Mouse (Mus musculus) lung, adult 18-20 months (tissue): ENCODE results near the gene D830030K20Rik.
"Not testable (repeated sequence)": the region's sequence is repeated elsewhere in the genome, so short reads cannot be mapped to it uniquely, and the experiment has no call there.

Source experiments
- DNase-seq, 2 experiments: peaks; one replicate each; pipeline ENCODE4 v3.0.0; 2022; ENCODE audit warnings: mixed read lengths in 2 of 2

Gene D830030K20Rik

GRCm38 (mm10) chr14:3208272-3209152 lies at the start of gene D830030K20Rik:
D830030K20Rik (plus strand) TSS chr14:3208488.
- peak in 1 of 2 experiments; percentile 1 for DNase-seq

- DNase-seq, result not testable (repeated sequence)
Measured at GRCm38 (mm10) chr14:3187955-3188354, 20.3 kb upstream of the D830030K20Rik start, which contains the start of gene Gm5795. Gm5795 (plus strand) TSS chr14:3188255.

- DNase-seq, result not testable (repeated sequence)
Measured at GRCm38 (mm10) chr14:3209367-3209766, 1.1 kb downstream of the D830030K20Rik start.

GRCm38 (mm10) chr14:3262531-3262930 lies 54.2 kb downstream of the D830030K20Rik start:
- DNase-seq, result peak in 1 of 2 experiments; percentile 2
